ENCODE assay signal across 10 mouse cellular contexts in genomic region chr10:60212589-60213379, GRCm38 (mm10). TPM values are rescaled to one million over a fixed set of nuclear protein-coding genes. Genes with fewer than 3 reads are reported as not detected.
DNase-seq lines count a peak whose midpoint lies in the region; ATAC-seq and TF ChIP-seq lines count a peak whose summit lies in the region.
"Had no signal": no experiment of that assay in that cellular context is flagged by ENCODE, and none has a peak within 500 bp of the region (broad histone marks: within the 10 kb centered on the region; RNA-seq: fewer than 3 reads in every experiment).

No protein-coding gene starts in this region.

- TF ChIP-seq POLR2A in myocyte (IDR thresholded peaks at IDR 0.05; ENCODE audit: insufficient read length, low read depth), result no peak

- H3K9ac ChIP-seq in midbrain, embryonic 15.5 days, result no peak overlapping the region
- H3K9ac ChIP-seq in midbrain, embryonic 16.5 days (ENCODE audit: low read depth, low read length), result no peak overlapping the region
- no peak overlapping the region for H3K9ac ChIP-seq in embryonic facial prominence, embryonic 12.5 days
- no peak overlapping the region for H3K9ac ChIP-seq in hindbrain, embryonic 15.5 days
- H3K9ac ChIP-seq: neural tube, embryonic 12.5 days had no signal

- H3K79me2 ChIP-seq in myocyte (ENCODE audit: control insufficient read depth, insufficient read depth), result no peaks in the 10 kb centered on the region

- H3K27ac ChIP-seq in midbrain, embryonic 15.5 days, result 0 out of 2 replicates have a peak overlapping the region, but pooled peaks have one; percentile 6
- no peak overlapping the region for H3K27ac ChIP-seq in midbrain, embryonic 16.5 days (ENCODE audit: low read length)
- peak overlapping the region; percentile 60 for H3K27ac ChIP-seq in embryonic facial prominence, embryonic 12.5 days
- H3K27ac ChIP-seq in hindbrain, embryonic 15.5 days (replicated peaks), result peak overlapping the region; percentile 52; the same call in 1 of the 2 replicates
- H3K27ac ChIP-seq: neural tube, embryonic 12.5 days had no signal

- no peaks in the 10 kb centered on the region for H3K36me3 ChIP-seq in midbrain, embryonic 15.5 days (replicated peaks)
- no peaks in the 10 kb centered on the region for H3K36me3 ChIP-seq in midbrain, embryonic 16.5 days (ENCODE audit: control insufficient read depth, insufficient read depth, low read length)
- no peaks in the 10 kb centered on the region for H3K36me3 ChIP-seq in embryonic facial prominence, embryonic 12.5 days
- no peaks in the 10 kb centered on the region for H3K36me3 ChIP-seq in hindbrain, embryonic 15.5 days
- H3K36me3 ChIP-seq in myocyte (ENCODE audit: control insufficient read depth, insufficient read depth), result no peaks in the 10 kb centered on the region
- H3K36me3 ChIP-seq: neural tube, embryonic 12.5 days had no signal

- no peak overlapping the region for H3K4me2 ChIP-seq in midbrain, embryonic 15.5 days
- no peak overlapping the region for H3K4me2 ChIP-seq in midbrain, embryonic 16.5 days (ENCODE audit: low read length)
- H3K4me2 ChIP-seq in embryonic facial prominence, embryonic 12.5 days (replicated peaks), result no peak overlapping the region
- H3K4me2 ChIP-seq in hindbrain, embryonic 15.5 days, result no peak overlapping the region
- H3K4me2 ChIP-seq in myocyte (ENCODE audit: low read depth), result peak overlapping the region; percentile 50
- H3K4me2 ChIP-seq: neural tube, embryonic 12.5 days had no signal

- peaks cover 17% of the 10 kb centered on the region for H3K4me1 ChIP-seq in midbrain, embryonic 15.5 days
- peaks cover 9% of the 10 kb centered on the region; the same call in 1 of the 2 replicates for H3K4me1 ChIP-seq in midbrain, embryonic 16.5 days (ENCODE audit: control insufficient read depth, insufficient read depth, low read length)
- peaks cover 37% of the 10 kb centered on the region for H3K4me1 ChIP-seq in embryonic facial prominence, embryonic 12.5 days
- peaks cover 43% of the 10 kb centered on the region for H3K4me1 ChIP-seq in hindbrain, embryonic 15.5 days (replicated peaks)

- intact Hi-C loops in left cerebral cortex, postnatal 10 days (cut with DNase I), result no loop called here

- no peak overlapping the region for H3K4me3 ChIP-seq in midbrain, embryonic 15.5 days
- no peak overlapping the region for H3K4me3 ChIP-seq in midbrain, embryonic 16.5 days (ENCODE audit: low read depth, low read length)
- no peak overlapping the region for H3K4me3 ChIP-seq in embryonic facial prominence, embryonic 12.5 days
- no peak overlapping the region for H3K4me3 ChIP-seq in hindbrain, embryonic 15.5 days
- H3K4me3 ChIP-seq in myocyte, result no peak overlapping the region
- H3K4me3 ChIP-seq: neural tube, embryonic 12.5 days had no signal

- no peaks in the 10 kb centered on the region for H3K9me3 ChIP-seq in midbrain, embryonic 15.5 days
- H3K9me3 ChIP-seq in midbrain, embryonic 16.5 days (replicated peaks; ENCODE audit: control insufficient read depth, low read length, poor library complexity, severe bottlenecking), result no peaks in the 10 kb centered on the region
- H3K9me3 ChIP-seq in embryonic facial prominence, embryonic 12.5 days, result no peaks in the 10 kb centered on the region
- H3K9me3 ChIP-seq in hindbrain, embryonic 15.5 days, result no peaks in the 10 kb centered on the region
- H3K9me3 ChIP-seq: neural tube, embryonic 12.5 days had no signal

- ATAC-seq in midbrain, embryonic 15.5 days (replicated peaks), result no peak
- no peak for ATAC-seq in midbrain, embryonic 16.5 days
- no peak for ATAC-seq in embryonic facial prominence, embryonic 12.5 days (ENCODE audit: insufficient number of reproducible peaks, insufficient read depth, low FRiP score, low TSS enrichment)
- no peak for ATAC-seq in hindbrain, embryonic 15.5 days (ENCODE audit: low FRiP score, low read depth)
- ATAC-seq in megakaryocyte-erythroid progenitor cell, adult 5-6 weeks (replicated peaks; ENCODE audit: low FRiP score, low TSS enrichment, poor library complexity, severe bottlenecking), result no peak

- H3ac ChIP-seq in myocyte (ENCODE audit: control insufficient read depth, insufficient read length), result no peak overlapping the region

- DNase-seq in left cerebral cortex, postnatal 10 days (ENCODE audit: extremely low spot score in 1 of 2, low spot score in 2 of 2), result no peak
- no peak for DNase-seq in cerebellum, adult 11 months
- DNase-seq: adrenal gland, postnatal 10 days had no signal

- peaks cover 7% of the 10 kb centered on the region; the same call in 1 of the 2 replicates for H3K27me3 ChIP-seq in midbrain, embryonic 15.5 days (replicated peaks)
- peaks cover 1% of the 10 kb centered on the region; the same call in 1 of the 2 replicates for H3K27me3 ChIP-seq in midbrain, embryonic 16.5 days (ENCODE audit: control insufficient read depth, insufficient read depth, low read depth, low read length)
- H3K27me3 ChIP-seq in embryonic facial prominence, embryonic 12.5 days, result no peaks in the 10 kb centered on the region
- no peaks in the 10 kb centered on the region for H3K27me3 ChIP-seq in hindbrain, embryonic 15.5 days
- no peaks in the 10 kb centered on the region for H3K27me3 ChIP-seq in myocyte (ENCODE audit: control insufficient read depth, insufficient read depth, insufficient read length)
- H3K27me3 ChIP-seq: neural tube, embryonic 12.5 days had no signal

- WGBS in midbrain, embryonic 15.5 days, result 36% methylated on average over 11 of the region's 11 CpGs
- 32% methylated on average over 11 of the region's 11 CpGs for WGBS in midbrain, embryonic 16.5 days
- WGBS in embryonic facial prominence, embryonic 12.5 days, result 48% methylated on average over 11 of the region's 11 CpGs
- 30% methylated on average over 11 of the region's 11 CpGs for WGBS in hindbrain, embryonic 15.5 days

TF ChIP-seq in myocyte, 11 proteins besides CTCF, POLR2A, EP300 and RAD21:
- TF ChIP-seq MAX (IDR thresholded peaks at IDR 0.05; ENCODE audit: low read depth), result no peak
- TF ChIP-seq SRF (IDR thresholded peaks at IDR 0.05; ENCODE audit: control insufficient read depth, insufficient read length, low read depth), result peak; percentile 93
- TF ChIP-seq MYOG (IDR thresholded peaks at IDR 0.05; ENCODE audit: control insufficient read depth in 1 of 3, insufficient read depth in 1 of 3, insufficient read length in 2 of 3, low read depth in 2 of 3), result peak in 1 of 3 experiments; percentile 73
- no peak for TF ChIP-seq POLR2AphosphoS2 (IDR thresholded peaks at IDR 0.05; ENCODE audit: insufficient read length, low read depth)
- TF ChIP-seq TCF12 (IDR thresholded peaks at IDR 0.05; ENCODE audit: insufficient read depth, poor library complexity, severe bottlenecking), result no peak
- no peak for TF ChIP-seq CEBPB (IDR thresholded peaks at IDR 0.05; ENCODE audit: insufficient read depth, poor library complexity, severe bottlenecking)
- no peak for TF ChIP-seq USF1 (IDR thresholded peaks at IDR 0.05; ENCODE audit: low read depth)
- no peak for TF ChIP-seq TCF3 (IDR thresholded peaks at IDR 0.05; ENCODE audit: insufficient read length, low read depth)
- TF ChIP-seq MYOD1 (IDR thresholded peaks at IDR 0.05; ENCODE audit: control insufficient read depth in 1 of 3, insufficient read length in 2 of 3, low read depth in 2 of 3), result peak in 1 of 3 experiments; percentile 31
- no peak for TF ChIP-seq REST (IDR thresholded peaks at IDR 0.05; ENCODE audit: insufficient read depth, insufficient read length)
- TF ChIP-seq E2F4 (IDR thresholded peaks at IDR 0.05; ENCODE audit: insufficient read depth), result no peak

RNA-seq across cellular contexts. Expression of gene Chst3, which starts 6.3 kb away (rescaled TPM):
- 1.1 and 1.6 TPM in 2 replicates for polyA plus RNA-seq in midbrain, embryonic 15.5 days (2015; fragmentation: Nextera tagmentation; extraction: Ambion mirVana)
- 0.97 and 1.0 TPM in 2 replicates for polyA plus RNA-seq in midbrain, embryonic 16.5 days (2015; fragmentation: Nextera tagmentation; extraction: Ambion mirVana)
- 3.2 and 3.6 TPM in 2 replicates for polyA plus RNA-seq in embryonic facial prominence, embryonic 12.5 days (2016; fragmentation: Nextera tagmentation; extraction: Ambion mirVana)
- 1.8 and 2.2 TPM in 2 replicates for polyA plus RNA-seq in hindbrain, embryonic 15.5 days (2015; fragmentation: Nextera tagmentation; extraction: Ambion mirVana)
- polyA plus RNA-seq in myocyte (2012; fragmentation: generic; extraction: Trizol), result 1.6 TPM
- 0.40 and 5.4 TPM in 2 replicates for total RNA-seq in megakaryocyte-erythroid progenitor cell, adult 5-6 weeks (2014; fragmentation: Nextera tagmentation)
- 0.11 TPM in 1 of 2 replicates, not detected in the other for total RNA-seq in megakaryocyte-erythroid progenitor cell, adult 5-6 weeks (2017)
- 1 to 10 TPM; 1.6 to 1.8 TPM for total RNA-seq in left cerebral cortex, postnatal 10 days (2021)
